Mouse (Mus musculus) forebrain, embryonic 10.5 days (tissue): Measurements from ENCODE around the gene Fau. TPM values are rescaled to one million over a fixed set of nuclear protein-coding genes. Genes with fewer than 3 reads are reported as not detected.

Experiments used
- DNase-seq: peaks from one replicate; pipeline ENCODE4 v3.0.0-alpha.2; 2017; ENCODE audit warnings: low spot score; ENCODE audit errors: extremely low spot score
- H3K27ac ChIP-seq: fragments of 300-500 bp; sonication (generic); 2 replicates; pipeline ENCODE4 v1.5.1; 2016; ENCODE audit warnings: mild to moderate bottlenecking
- H3K27me3 ChIP-seq: fragments of 300-500 bp; sonication (generic); 2 replicates; pipeline ENCODE4 v1.6.1; 2016; ENCODE audit warnings: mild to moderate bottlenecking; ENCODE audit not compliant: poor library complexity, severe bottlenecking
- H3K36me3 ChIP-seq: fragments of 300-500 bp; sonication (generic); replicated peaks from 2 replicates; pipeline ENCODE4 v1.6.1; 2016; ENCODE audit warnings: mild to moderate bottlenecking, moderate library complexity
- H3K4me1 ChIP-seq: fragments of 300-500 bp; sonication (generic); 2 replicates; pipeline ENCODE4 v1.6.1; 2016
- H3K4me3 ChIP-seq: fragments of 300-500 bp; sonication (generic); 2 replicates; pipeline ENCODE4 v1.5.1; 2016; ENCODE audit warnings: mild to moderate bottlenecking, moderate library complexity
- H3K9me3 ChIP-seq: fragments of 300-500 bp; sonication (generic); 2 replicates; pipeline ENCODE4 v1.6.1; 2016; ENCODE audit warnings: mild to moderate bottlenecking, moderate library complexity
- WGBS: fragments of 180-500 bp; shearing (Covaris S2); methylation state at CpG from one replicate; pipeline ENCODE4 v1.1.7; 2016; 5-methylcytosine and 5-hydroxymethylcytosine counted together
- polyA plus RNA-seq: library from polyadenylated mRNA; unstranded; fragments of >200 nt; fragmentation: Nextera tagmentation; extraction: Ambion mirVana; gene quantifications from 2 replicates; pipeline ENCODE4 v1.2.1, GENCODE M21; 2016

Gene Fau
- 829 and 865 TPM in 2 replicates for polyA plus RNA-seq

DNA sequence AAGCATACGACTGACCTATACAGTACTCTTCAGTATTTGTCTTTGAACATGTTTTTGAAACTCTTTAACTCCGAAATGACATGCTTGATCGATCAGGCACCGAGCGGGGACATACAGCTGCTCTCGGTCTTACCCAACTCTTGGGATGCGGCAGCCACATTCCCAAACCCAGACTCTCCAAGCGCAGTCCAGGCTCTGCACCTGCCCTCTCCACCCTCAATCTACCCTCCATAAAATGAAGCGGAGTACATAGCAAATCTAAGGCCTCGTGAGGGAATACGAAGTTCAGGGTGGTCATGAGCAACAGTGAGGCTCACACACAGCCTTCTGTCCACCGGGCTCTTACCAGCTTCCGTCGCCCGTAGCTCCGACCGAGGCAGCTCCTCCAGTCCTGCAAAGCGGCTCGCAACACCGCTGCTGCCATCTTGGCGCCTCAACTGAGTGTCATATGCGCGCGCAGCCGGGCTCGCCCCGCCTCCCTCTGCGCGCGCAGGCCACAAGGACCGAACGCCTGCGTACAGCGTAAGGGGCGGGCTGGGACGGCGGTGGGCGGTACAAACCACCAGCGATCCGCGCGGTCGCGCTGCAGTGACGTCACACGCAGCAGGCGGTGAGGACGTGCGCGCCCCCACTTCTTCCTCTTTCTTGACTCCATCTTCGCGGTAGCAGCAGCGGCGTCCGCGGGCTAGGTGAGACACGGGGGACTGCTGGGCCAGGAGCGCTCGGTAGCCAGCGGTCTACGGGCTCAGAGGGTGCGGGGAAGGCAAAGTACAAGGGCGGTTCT lies at the start of gene Fau, which contains the start of gene Mrpl49:
TSS of gene Fau (plus strand) at position 532 of the 784 bp plus-strand sequence.
TSS of gene Mrpl49 (minus strand) at position 473 of the 784 bp plus-strand sequence.
- Histone ChIP-seq H3K4me1 (peaks cover 42% of the 10 kb centered on the region), H3K36me3 (peaks cover 60% of the 10 kb centered on the region), H3K9me3 (no peaks in the 10 kb centered on the region), H3K4me3 (peak within 1 kb of the TSS; percentile 85), H3K27me3 (no peaks in the 10 kb centered on the region), H3K27ac (peak within 1 kb of the TSS; percentile 98)
- WGBS: under 1% methylated on average over 60 of the region's 63 CpGs
- peak; percentile 98 for DNase-seq

DNA sequence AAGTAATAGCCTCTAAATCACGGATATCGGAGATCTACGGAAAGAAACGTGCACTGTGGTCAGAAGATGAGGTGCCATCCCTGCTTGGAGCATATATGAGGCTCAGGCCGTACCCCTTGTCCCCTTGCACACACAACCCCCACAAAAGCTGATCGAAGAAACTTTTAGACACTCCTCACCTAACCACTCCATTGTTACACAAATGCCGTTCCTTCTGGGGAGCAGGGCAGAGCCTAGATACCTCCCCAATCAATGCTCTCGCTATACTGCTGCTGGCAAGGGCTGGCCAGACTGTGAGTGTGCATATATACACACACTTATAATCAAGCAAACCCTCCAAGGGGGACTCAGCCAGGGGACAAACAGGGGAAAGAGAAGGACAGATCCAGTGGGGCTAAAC lies 48.5 kb upstream of the Fau start:
- peaks cover 13% of the 10 kb centered on the region for H3K27me3 ChIP-seq
- 69% methylated on average over 8 of the region's 8 CpGs for WGBS
- H3K4me3 ChIP-seq: no peak overlapping the region
- H3K36me3 ChIP-seq: no peaks in the 10 kb centered on the region
- H3K4me1 ChIP-seq: 0 out of 2 replicates have a peak, but pooled peaks cover 8% of the 10 kb centered on the region
- H3K9me3 ChIP-seq: no peaks in the 10 kb centered on the region
- no peak for DNase-seq
- H3K27ac ChIP-seq: no peak overlapping the region

GRCm38 (mm10) chr19:6013691-6014090 lies 44.0 kb upstream of the Fau start:
- 89% methylated on average over 10 of the region's 10 CpGs for WGBS

DNA sequence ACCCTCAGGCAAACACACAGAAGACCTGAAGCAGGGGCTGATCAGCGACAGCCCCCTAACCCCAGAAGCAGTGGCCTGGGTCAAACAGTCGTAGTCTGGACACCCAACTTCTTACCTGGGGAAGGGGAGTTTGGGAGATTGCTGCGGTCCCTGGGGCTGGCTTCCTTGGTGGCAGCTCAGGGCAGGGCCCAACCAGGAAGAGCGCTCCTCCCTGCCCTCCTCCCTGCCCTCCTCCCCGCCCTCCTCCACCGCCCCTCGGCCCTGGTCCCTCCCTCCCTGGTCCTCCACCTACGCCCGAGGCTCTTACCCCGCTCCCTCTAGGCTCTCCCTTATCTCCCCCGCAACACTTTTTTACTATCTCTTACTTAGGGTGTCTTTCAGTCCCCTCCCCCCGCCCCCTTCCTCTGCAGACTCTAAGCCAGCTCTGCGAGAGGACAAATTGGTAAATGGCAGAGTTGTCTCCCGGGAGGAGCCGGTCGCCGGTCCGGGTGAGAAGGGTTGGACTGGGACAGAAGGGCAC lies 42.6 kb upstream of the Fau start:
- DNase-seq: peak; percentile 21
- Histone ChIP-seq H3K4me3 (peak overlapping the region; percentile 66), H3K27ac (peak overlapping the region; percentile 79), H3K4me1 (peaks cover 21% of the 10 kb centered on the region), H3K9me3 (no peaks in the 10 kb centered on the region), H3K36me3 (no peaks in the 10 kb centered on the region), H3K27me3 (peaks cover 53% of the 10 kb centered on the region)
- 1% methylated on average over 15 of the region's 18 CpGs for WGBS

More at GRCm38 (mm10) chr19:6013691-6014090, 44.0 kb upstream of the Fau start:
- no peaks in the 10 kb centered on the region for H3K36me3 ChIP-seq
- no peak overlapping the region for H3K27ac ChIP-seq
- DNase-seq: no peak
- H3K4me1 ChIP-seq: peaks cover 21% of the 10 kb centered on the region
- no peak overlapping the region for H3K4me3 ChIP-seq
- peaks cover 53% of the 10 kb centered on the region for H3K27me3 ChIP-seq
- no peaks in the 10 kb centered on the region for H3K9me3 ChIP-seq

- Histone ChIP-seq H3K4me3 (peak within 1 kb of the TSS; percentile 66), H3K27me3 (peaks cover 53% of the 10 kb centered on the region), H3K9me3 (no peaks in the 10 kb centered on the region), H3K36me3 (no peaks in the 10 kb centered on the region), H3K4me1 (peaks cover 21% of the 10 kb centered on the region), H3K27ac (peak within 1 kb of the TSS; percentile 79)
- DNase-seq: peak; percentile 78
- WGBS: 2% methylated on average over 40 of the region's 40 CpGs
Measured at GRCm38 (mm10) chr19:6015511-6016315, 41.9 kb upstream of the Fau start, which contains the start of gene Capn1. Capn1 (minus strand) TSS chr19:6015897.

GRCm38 (mm10) chr19:6016532-6016931 lies 41.1 kb upstream of the Fau start:
- 36% methylated on average over 7 of the region's 7 CpGs for WGBS
- H3K4me1 ChIP-seq: peaks cover 21% of the 10 kb centered on the region
- no peaks in the 10 kb centered on the region for H3K36me3 ChIP-seq
- no peaks in the 10 kb centered on the region for H3K9me3 ChIP-seq
- DNase-seq: no peak
- no peak overlapping the region for H3K27ac ChIP-seq
- H3K4me3 ChIP-seq: 0 out of 2 replicates have a peak overlapping the region, but pooled peaks have one; percentile 66
- H3K27me3 ChIP-seq: peaks cover 53% of the 10 kb centered on the region

GRCm38 (mm10) chr19:6018142-6019089 lies 39.2 kb upstream of the Fau start:
- H3K4me1 ChIP-seq: peaks cover 21% of the 10 kb centered on the region
- peak; percentile 85 for DNase-seq
- H3K4me3 ChIP-seq: no peak overlapping the region
- no peak overlapping the region for H3K27ac ChIP-seq
- no peaks in the 10 kb centered on the region for H3K36me3 ChIP-seq
- no peaks in the 10 kb centered on the region for H3K9me3 ChIP-seq
- WGBS: 32% methylated on average over 15 of the region's 15 CpGs
- peaks cover 47% of the 10 kb centered on the region for H3K27me3 ChIP-seq

DNA sequence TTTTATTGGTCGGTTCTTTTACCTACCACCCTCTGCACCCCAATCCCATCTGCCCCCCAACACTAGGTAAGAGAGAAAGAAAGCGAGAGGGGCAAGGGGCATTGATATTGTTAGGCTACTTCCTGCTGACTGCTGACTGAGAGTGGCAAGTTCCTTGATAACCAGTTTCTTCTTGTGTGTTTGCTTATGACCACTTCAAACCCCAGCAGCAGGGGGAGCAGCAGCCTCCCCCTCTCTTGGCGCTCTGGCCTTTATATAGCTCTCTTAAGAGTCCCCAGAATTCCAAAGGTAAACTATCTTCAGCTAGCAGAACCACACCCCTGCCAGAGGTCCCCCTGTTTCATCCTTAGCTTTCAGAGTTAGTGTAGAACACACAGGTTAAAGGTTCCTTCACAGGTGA lies 37.4 kb upstream of the Fau start:
- WGBS: 59% methylated on average over 3 of the region's 3 CpGs
- no peaks in the 10 kb centered on the region for H3K9me3 ChIP-seq
- no peak overlapping the region for H3K27ac ChIP-seq
- no peak for DNase-seq
- H3K4me1 ChIP-seq: peaks cover 15% of the 10 kb centered on the region
- H3K27me3 ChIP-seq: peaks cover 31% of the 10 kb centered on the region
- H3K4me3 ChIP-seq: no peak overlapping the region
- H3K36me3 ChIP-seq: no peaks in the 10 kb centered on the region

GRCm38 (mm10) chr19:6023059-6023458 lies 34.6 kb upstream of the Fau start:
- H3K4me3 ChIP-seq: no peak overlapping the region
- H3K4me1 ChIP-seq: peaks cover 3% of the 10 kb centered on the region; the same call in 1 of the 2 replicates
- no peaks in the 10 kb centered on the region for H3K9me3 ChIP-seq
- no peaks in the 10 kb centered on the region for H3K36me3 ChIP-seq
- H3K27me3 ChIP-seq: peaks cover 3% of the 10 kb centered on the region; the same call in 1 of the 2 replicates
- no peak for DNase-seq
- 68% methylated on average over 8 of the region's 8 CpGs for WGBS
- H3K27ac ChIP-seq: no peak overlapping the region

DNA sequence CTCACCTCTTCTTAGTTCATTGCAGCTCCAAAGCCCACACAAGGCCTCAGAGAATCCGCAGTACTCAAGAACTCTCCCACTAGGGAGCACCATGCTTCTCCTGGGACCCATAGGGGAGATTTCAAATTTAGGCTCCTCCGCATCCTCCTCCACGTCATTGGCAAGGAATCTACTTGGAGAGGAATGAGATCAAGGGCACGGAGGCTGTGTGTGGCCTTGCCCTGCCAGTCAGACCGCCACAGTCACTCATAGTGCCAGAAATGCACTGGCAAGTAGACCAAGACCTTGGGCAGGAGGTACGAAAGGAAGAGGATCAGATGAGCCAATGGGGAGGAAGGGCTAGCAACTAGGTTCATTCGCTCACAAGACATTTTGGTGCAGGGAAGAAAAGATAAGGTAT lies 33.7 kb upstream of the Fau start:
- Histone ChIP-seq H3K27ac (no peak overlapping the region), H3K4me1 (peaks cover 3% of the 10 kb centered on the region; the same call in 1 of the 2 replicates), H3K4me3 (no peak overlapping the region), H3K36me3 (no peaks in the 10 kb centered on the region), H3K9me3 (no peaks in the 10 kb centered on the region), H3K27me3 (peaks cover 3% of the 10 kb centered on the region; the same call in 1 of the 2 replicates)
- 86% methylated on average over 7 of the region's 7 CpGs for WGBS
- DNase-seq: no peak

DNA sequence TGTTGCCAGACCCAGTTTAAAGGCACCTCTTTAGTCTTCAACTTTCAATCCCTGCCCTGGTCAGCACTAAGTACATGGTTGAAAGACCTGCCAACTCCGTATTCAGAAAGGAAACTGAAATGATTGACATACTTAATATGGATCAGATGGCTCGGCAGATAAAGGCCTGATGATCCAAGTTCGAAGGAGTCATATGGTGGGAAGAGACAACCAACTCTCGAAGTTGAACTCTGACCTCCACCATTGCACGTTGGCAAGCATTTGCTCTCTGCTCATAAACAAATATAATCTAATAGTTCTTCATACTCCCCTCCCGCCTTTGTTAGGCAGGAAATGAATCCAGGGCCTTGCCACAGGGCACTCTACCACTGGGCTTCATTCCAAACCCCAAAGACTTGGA lies 28.7 kb upstream of the Fau start:
- WGBS: 87% methylated on average over 6 of the region's 6 CpGs
- no peaks in the 10 kb centered on the region for H3K4me1 ChIP-seq
- H3K9me3 ChIP-seq: no peaks in the 10 kb centered on the region
- H3K4me3 ChIP-seq: no peak overlapping the region
- H3K27me3 ChIP-seq: no peaks in the 10 kb centered on the region
- H3K27ac ChIP-seq: no peak overlapping the region
- H3K36me3 ChIP-seq: no peaks in the 10 kb centered on the region
- no peak for DNase-seq

- Histone ChIP-seq H3K27ac (no peak overlapping the region), H3K4me1 (no peaks in the 10 kb centered on the region), H3K9me3 (no peaks in the 10 kb centered on the region), H3K27me3 (no peaks in the 10 kb centered on the region), H3K4me3 (no peak overlapping the region), H3K36me3 (no peaks in the 10 kb centered on the region)
- no peak for DNase-seq
- WGBS: 81% methylated on average over 9 of the region's 9 CpGs
Measured at GRCm38 (mm10) chr19:6029426-6029825, 28.2 kb upstream of the Fau start.
